ENCODE assay signal across 11 mouse cellular contexts in genomic region chr5:81676896-81677295, GRCm38 (mm10).
"Had no signal": no experiment of that assay in that cellular context is flagged by ENCODE, and none has a peak within 500 bp of the region (broad histone marks: within the 10 kb centered on the region; RNA-seq: fewer than 3 reads in every experiment).

No protein-coding gene starts in this region.

- H3K9me3 ChIP-seq: limb, embryonic 12.5 days; midbrain, embryonic 12.5 days; neural tube, embryonic 13.5 days had no signal

- H3K27ac ChIP-seq: left cerebral cortex, adult 2 months; limb, embryonic 12.5 days; liver, embryonic 14.5 days; midbrain, embryonic 12.5 days; neural tube, embryonic 13.5 days had no signal

- H3K36me3 ChIP-seq: midbrain, embryonic 12.5 days; neural tube, embryonic 13.5 days had no signal

- H3K4me1 ChIP-seq: limb, embryonic 12.5 days; midbrain, embryonic 12.5 days; neural tube, embryonic 13.5 days had no signal

- DNase-seq: kidney, adult 9 months; kidney, postnatal 14 days; liver; lung, adult 18-20 months; right cerebral cortex, adult 18-20 months; thymus, postnatal 36 days had no signal

- H3K27me3 ChIP-seq: limb, embryonic 12.5 days; midbrain, embryonic 12.5 days; neural tube, embryonic 13.5 days had no signal

- H3K4me3 ChIP-seq: left cerebral cortex, adult 2 months; limb, embryonic 12.5 days; midbrain, embryonic 12.5 days; neural tube, embryonic 13.5 days had no signal
